Mouse (Mus musculus) left cerebral cortex, postnatal 4 days (tissue): Measurements from ENCODE around the gene Gm42906. TPM values are rescaled to one million over a fixed set of nuclear protein-coding genes. Genes with fewer than 3 reads are reported as not detected.
A peak's percentile ranks its signal among the peaks of the same experiment; 100 is the strongest.

Experiments
- DNase-seq: peaks from one replicate; pipeline ENCODE4 v3.0.0-alpha.2; 2022
- intact Hi-C: fragments of 180-260 bp; cut with DNase I; formaldehyde crosslinking; loops from one replicate; pipeline ENCODE4 v1.15.1; 2025
- total RNA-seq, 2 experiments: library from RNA; stranded (reverse); gene quantifications; 2 replicates each; pipeline ENCODE4 v1.2.3; 2021

The Gm42906 gene
- total RNA-seq, 2 experiments from 2014 or later: not detected

GRCm38 (mm10) chr5:151166266-151166665 lies 261.7 kb downstream of the Gm42906 start:
- no peak for DNase-seq
- intact Hi-C loops: no loop called here

DNA sequence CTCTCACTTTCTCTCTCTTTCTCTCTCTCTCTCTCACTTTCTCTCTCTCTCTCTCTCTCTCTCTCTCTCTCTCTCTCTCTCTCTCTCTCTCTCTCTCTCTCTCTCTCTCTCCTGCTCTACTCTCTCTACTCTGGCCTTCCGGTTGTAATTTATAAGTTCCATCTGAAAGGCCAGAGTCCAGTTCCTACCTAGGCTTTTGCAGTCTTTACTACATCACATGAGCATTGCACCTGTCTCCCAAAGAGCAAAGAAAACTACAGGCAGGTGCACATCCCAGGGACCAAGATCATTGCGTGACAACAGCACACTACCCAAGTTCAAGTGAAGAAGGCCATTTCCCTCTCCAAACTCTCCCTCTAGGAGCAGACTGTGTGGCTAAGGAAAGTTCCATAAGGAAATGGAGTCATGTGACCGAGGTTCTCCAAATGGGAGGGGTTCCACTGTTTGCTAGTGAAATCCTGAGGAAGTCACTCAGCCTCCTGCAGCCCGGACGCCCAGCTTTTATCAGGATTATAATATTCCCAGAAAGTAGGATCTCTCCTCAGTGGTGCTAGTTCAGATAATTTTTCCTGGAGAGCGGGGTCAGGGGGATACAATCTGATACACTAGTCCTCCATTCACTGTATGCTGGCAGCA lies 262.5 kb downstream of the Gm42906 start:
- intact Hi-C loops: no loop called here

GRCm38 (mm10) chr5:151164815-151165214 lies 263.1 kb downstream of the Gm42906 start:
- DNase-seq: no peak
- intact Hi-C loops: no loop called here

More for the DNA sequence above, 262.5 kb downstream of the Gm42906 start:
- no peak for DNase-seq

- intact Hi-C loops: no loop called here
- no peak for DNase-seq
Observed at GRCm38 (mm10) chr5:151162642-151163041, 265.3 kb downstream of the Gm42906 start.

DNA sequence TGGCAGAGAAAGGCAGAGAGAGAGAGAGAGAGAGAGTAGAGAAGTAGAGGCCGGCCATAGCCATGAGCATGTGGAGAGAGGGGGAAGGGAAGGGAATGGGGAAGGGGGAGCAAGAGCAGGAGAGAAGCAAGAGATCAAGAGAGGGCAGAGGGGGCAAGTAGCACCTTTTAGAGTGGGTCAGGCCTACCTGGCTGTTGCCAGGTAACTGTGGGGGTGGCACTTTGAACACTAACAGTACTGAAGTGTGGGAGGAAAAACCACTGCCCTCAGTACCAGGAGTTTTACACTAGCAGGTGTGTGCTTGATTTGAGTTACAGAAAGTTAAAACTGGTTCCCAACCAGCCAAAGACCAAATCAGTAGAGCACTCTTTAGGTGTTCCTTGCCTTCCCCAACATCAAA lies 272.7 kb downstream of the Gm42906 start:
- DNase-seq: no peak
- intact Hi-C loops: no loop called here

DNA sequence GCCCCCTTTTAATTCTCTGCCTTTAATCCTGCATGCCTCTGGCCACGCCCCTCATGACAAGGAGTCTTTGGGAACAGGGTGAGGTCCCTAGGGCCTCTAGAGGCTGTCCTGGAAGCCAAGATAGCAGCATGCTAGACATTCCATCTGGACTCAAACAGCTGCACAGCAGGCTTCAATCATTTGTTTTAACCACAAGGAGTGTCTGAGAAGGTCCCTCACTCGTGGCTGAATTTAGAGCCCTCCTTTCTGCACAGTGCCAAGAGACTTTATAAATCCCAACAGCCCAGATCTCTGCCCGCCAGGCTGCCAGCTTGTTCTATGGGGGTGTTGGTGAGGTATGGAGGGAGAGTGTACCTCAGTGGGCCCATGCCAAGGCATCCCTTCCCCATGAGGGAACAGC lies 273.2 kb downstream of the Gm42906 start:
- no peak for DNase-seq
- intact Hi-C loops: no loop called here

DNA sequence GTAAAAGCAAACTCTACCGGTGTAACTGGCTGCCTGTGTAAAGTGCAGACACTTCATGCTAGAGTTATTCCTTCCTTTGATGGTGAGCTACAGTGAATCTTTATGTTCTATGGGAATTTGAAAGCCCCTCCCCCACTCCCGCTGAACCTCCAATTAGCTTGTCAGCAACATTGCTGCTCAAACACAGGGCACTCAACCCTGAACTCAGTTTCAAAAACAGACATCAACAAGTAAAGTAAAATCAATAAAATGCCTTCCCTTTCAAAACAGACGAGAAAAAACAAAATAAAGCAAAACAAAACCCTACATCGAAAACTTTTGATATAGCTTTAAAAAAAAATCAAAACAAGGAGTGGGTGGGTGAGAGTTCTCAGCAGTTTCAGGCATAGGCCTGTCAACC lies 273.9 kb downstream of the Gm42906 start:
- no peak for DNase-seq
- intact Hi-C loops: no loop called here

DNA sequence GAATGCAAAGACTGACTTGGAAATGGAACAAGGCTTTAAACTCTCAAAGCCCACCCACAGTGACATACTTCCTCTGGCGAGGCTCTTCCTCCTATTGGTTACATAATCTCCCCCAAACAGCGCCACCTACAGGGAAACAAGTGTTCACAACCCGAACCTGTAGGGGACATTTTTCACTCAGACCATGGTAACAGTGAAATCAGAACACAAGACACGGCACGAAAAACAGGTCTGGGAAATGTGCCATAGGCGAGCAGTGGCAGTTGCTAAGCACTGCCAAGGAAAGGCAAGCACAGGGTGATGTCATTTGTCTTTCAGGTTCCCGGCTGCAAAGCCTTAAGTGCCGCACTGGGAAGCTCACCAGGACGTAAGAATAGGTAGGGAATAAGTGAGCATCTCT lies 276.4 kb downstream of the Gm42906 start:
- intact Hi-C loops: no loop called here
- DNase-seq: peak; percentile 5

- no peak for DNase-seq
- intact Hi-C loops: no loop called here
Observed at GRCm38 (mm10) chr5:151149509-151149908, 278.5 kb downstream of the Gm42906 start.

GRCm38 (mm10) chr5:151148079-151148478 lies 279.9 kb downstream of the Gm42906 start:
- intact Hi-C loops: no loop called here
- DNase-seq: no peak

DNA sequence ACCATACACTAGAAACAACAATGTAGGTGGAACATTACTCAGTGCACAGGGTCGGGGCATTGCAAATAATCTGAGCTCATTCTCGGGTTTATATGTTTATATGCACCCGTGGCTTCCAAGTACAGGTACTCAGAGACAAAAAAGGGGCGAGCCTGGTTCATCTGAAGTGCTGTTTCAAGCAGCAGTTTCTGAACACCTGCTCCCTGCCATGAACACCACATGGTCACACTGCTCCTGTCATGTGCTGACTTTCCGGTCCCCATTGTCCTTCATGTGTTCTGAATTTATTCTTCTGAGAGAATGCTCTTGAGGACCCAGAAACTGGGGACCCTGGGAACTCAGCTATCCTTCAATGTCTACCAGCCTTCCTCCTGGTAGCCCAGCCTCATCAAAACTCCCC lies 282.2 kb downstream of the Gm42906 start:
- intact Hi-C loops: no loop called here
- no peak for DNase-seq

DNA sequence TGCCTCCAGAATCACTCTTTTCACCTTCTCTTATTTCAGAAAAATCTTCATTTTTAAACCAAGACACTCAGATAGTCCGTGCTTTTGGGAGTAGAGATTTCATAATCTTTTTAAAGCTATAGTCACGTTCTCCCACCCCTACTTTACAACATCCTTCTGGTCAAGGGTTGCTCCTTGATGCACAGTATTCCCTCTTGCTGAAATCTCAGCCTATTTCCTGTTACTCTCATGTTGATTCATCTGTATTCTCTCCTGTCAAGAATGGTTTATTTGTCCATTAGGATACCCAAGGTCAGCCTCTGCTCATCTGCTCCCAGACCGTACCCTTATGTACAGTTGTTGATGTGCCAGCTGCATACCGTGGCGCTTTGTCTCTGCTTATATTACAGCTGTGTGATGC lies 284.0 kb downstream of the Gm42906 start:
- no peak for DNase-seq
- intact Hi-C loops: no loop called here

- DNase-seq: peak; percentile 30
- intact Hi-C loops: no loop called here
Observed at GRCm38 (mm10) chr5:151142671-151143601, 285.0 kb downstream of the Gm42906 start.

- DNase-seq: peak; percentile 45
- intact Hi-C loops: no loop called here
Observed at GRCm38 (mm10) chr5:151142241-151142640, 285.7 kb downstream of the Gm42906 start.

- DNase-seq: no peak
- intact Hi-C loops: no loop called here
Observed at GRCm38 (mm10) chr5:151137901-151138300, 290.1 kb downstream of the Gm42906 start.

DNA sequence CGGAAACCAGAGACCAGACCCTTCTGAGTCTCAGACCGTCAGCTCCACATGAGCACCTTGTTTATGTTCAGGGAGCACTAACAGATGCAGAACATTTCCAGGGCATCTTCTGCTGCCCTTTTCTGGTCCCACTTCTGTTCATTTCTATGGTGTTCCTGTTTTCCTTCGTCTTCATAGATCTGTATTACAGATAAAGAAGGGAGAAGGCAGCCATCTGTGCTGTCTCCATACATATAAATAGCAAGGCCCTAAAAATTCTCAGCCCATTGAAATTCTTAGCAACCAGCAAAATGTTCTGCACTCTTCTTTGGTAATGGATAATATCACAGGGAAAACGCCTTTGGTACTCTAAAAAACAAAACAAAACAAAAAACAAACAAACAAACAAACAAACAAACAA lies 290.7 kb downstream of the Gm42906 start:
- intact Hi-C loops: no loop called here
- DNase-seq: no peak

- intact Hi-C loops: no loop called here
- no peak for DNase-seq
Observed at GRCm38 (mm10) chr5:151135965-151136364, 292.0 kb downstream of the Gm42906 start.

- intact Hi-C loops: no loop called here
- DNase-seq: no peak
Observed at GRCm38 (mm10) chr5:151135078-151135826, 292.7 kb downstream of the Gm42906 start.

DNA sequence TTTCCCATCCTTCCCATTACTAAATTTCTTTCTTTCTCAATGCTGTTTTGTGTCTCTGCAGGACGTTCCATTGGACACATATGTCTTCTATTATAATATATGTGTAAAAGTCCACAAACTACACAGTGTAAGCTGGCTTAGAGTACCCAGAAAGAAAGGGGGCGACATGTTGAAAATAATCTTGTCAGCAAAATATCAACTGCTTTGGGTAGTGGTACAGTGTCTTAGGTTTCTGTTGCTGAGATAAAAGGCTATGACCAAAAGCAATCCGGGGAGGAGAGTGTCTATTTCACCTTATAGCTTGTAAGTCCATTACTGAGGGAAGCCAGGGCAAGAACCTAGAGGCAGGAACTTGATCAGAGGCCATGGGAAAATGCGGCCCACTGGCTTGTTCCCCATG lies 293.8 kb downstream of the Gm42906 start:
- DNase-seq: no peak
- intact Hi-C loops: no loop called here

DNA sequence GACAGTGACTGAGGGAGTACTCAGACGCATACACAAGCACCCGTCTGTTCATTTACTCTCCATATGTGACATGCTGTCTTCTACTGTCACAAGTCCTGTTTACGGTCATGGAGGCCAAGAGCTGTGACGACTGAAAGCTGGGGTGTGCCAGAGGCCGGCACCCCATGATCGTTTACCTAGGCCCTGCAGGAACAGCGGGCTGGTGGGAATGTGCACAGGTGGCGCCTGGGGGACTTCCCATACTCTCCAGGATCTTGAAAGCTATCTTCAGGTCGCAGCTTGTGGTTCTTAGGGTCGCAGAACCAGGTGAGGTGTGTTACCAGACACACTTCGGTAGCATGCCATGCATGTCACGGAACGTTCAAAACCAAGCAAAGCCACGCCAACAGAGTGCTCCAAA lies 294.2 kb downstream of the Gm42906 start:
- intact Hi-C loops: no loop called here
- no peak for DNase-seq

DNA sequence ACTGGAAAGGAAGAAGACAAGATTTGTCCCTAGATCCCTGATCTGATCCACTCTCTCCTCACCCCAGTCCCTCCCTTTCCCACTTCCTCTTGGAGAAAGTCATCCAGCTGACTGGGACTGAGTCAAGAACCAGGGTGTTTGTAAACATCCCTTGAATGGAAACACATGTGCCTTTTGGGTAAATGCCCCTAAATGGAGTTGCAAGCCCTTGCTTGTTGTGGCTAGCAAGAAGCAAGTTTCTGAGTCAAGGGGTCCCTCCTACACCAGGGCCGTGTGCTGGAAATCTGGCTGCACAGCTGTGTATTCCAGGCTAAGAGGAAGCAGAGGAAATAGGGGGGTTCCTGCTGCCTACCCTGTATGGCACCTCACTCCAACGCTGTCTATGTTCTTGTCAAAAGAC lies 298.2 kb downstream of the Gm42906 start:
- no peak for DNase-seq
- intact Hi-C loops: no loop called here
